In the genomic region with DNA sequence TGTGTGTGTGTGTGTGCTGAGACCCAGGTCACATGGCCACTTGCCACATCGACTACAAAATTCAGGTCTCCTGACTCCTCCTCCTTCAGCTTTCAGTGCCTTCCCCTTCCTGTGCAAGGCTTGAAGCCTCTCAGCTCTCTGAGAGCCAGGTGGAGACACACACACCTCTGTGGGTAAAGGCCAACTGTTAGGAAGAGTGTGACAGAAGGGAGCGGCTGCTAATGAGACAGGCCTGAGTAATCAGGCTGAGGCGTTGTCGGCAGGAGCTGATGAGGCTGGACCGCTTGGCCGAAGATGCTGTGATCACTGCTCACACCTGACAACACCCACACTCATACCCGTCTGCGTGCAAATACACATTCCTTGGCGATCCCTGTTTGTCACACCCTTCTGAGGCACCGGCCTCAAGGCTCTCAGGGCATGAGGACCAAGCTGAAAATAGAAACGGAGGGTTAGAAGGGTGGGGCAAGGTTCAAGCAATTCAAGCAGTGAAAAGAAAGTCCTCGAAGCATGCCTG, we compare ENCODE assay signal across 14 mouse cellular contexts.
DNase-seq lines count a peak whose midpoint lies in the region; ATAC-seq lines count a peak whose summit lies in the region.
"Had no signal": no experiment of that assay in that cellular context is flagged by ENCODE, and none has a peak within 500 bp of the region (broad histone marks: within the 10 kb centered on the region; RNA-seq: fewer than 3 reads in every experiment).

No protein-coding gene starts in this region.

- no peaks in the 10 kb centered on the region for H3K36me3 ChIP-seq in heart, embryonic 15.5 days
- no peaks in the 10 kb centered on the region for H3K36me3 ChIP-seq in heart, embryonic 11.5 days (ENCODE audit: control insufficient read depth, insufficient read depth, low read length)
- H3K36me3 ChIP-seq: embryonic facial prominence, embryonic 12.5 days; hindbrain, embryonic 15.5 days had no signal

- peaks cover 41% of the 10 kb centered on the region for H3K4me1 ChIP-seq in heart, embryonic 15.5 days (replicated peaks)
- H3K4me1 ChIP-seq in heart, embryonic 11.5 days (ENCODE audit: control insufficient read depth, insufficient read depth, low read length): peaks cover 31% of the 10 kb centered on the region

- H3K9me3 ChIP-seq in heart, embryonic 15.5 days (replicated peaks): no peaks in the 10 kb centered on the region
- no peaks in the 10 kb centered on the region for H3K9me3 ChIP-seq in heart, embryonic 11.5 days (replicated peaks; ENCODE audit: control insufficient read depth, low read length)
- H3K9me3 ChIP-seq: embryonic facial prominence, embryonic 12.5 days; hindbrain, embryonic 15.5 days had no signal

- H3K4me3 ChIP-seq in heart, embryonic 15.5 days: no peak overlapping the region
- H3K4me3 ChIP-seq in heart, embryonic 11.5 days (ENCODE audit: low read depth, low read length): no peak overlapping the region
- H3K4me3 ChIP-seq: embryonic facial prominence, embryonic 12.5 days; hindbrain, embryonic 15.5 days had no signal

- peak; percentile 53 for DNase-seq in cerebellum, adult 11-12 months
- peak; percentile 57 for DNase-seq in kidney, adult 9 months
- peak; percentile 63 for DNase-seq in lung, postnatal 25 days (ENCODE audit: low spot score)
- DNase-seq in frontal cortex, postnatal 10 days (ENCODE audit: low spot score in 2 of 2): no peak
- no peak for DNase-seq in layer of hippocampus, postnatal 25 days (ENCODE audit: extremely low spot score in 1 of 2, low spot score in 1 of 2)
- DNase-seq in thymus, adult 18-20 months: no peak
- DNase-seq: heart, adult 18-20 months; liver; thymus, postnatal 25 days had no signal

- no peak overlapping the region for H3K27ac ChIP-seq in heart, embryonic 15.5 days
- no peak overlapping the region for H3K27ac ChIP-seq in heart, embryonic 11.5 days (ENCODE audit: low read depth, low read length)
- H3K27ac ChIP-seq: embryonic facial prominence, embryonic 12.5 days; hindbrain, embryonic 15.5 days had no signal

- no peaks in the 10 kb centered on the region for H3K27me3 ChIP-seq in heart, embryonic 15.5 days
- no peaks in the 10 kb centered on the region for H3K27me3 ChIP-seq in heart, embryonic 11.5 days (ENCODE audit: control insufficient read depth, insufficient read depth, low read length)
- H3K27me3 ChIP-seq: embryonic facial prominence, embryonic 12.5 days; hindbrain, embryonic 15.5 days had no signal

- H3K4me2 ChIP-seq in heart, embryonic 15.5 days: no peak overlapping the region
- H3K4me2 ChIP-seq in heart, embryonic 11.5 days: no peak overlapping the region
- H3K4me2 ChIP-seq: embryonic facial prominence, embryonic 12.5 days; hindbrain, embryonic 15.5 days had no signal

- ATAC-seq in heart, embryonic 15.5 days (replicated peaks; ENCODE audit: insufficient number of reproducible peaks, insufficient read depth, low FRiP score, low read depth): peak; percentile 35; the same call in 1 of the 2 replicates
- ATAC-seq in heart, embryonic 11.5 days (replicated peaks; ENCODE audit: insufficient number of reproducible peaks, low FRiP score, low TSS enrichment): no peak
- ATAC-seq: forebrain, embryonic 14.5 days had no signal

- no peak overlapping the region for H3K9ac ChIP-seq in heart, embryonic 15.5 days
- no peak overlapping the region for H3K9ac ChIP-seq in heart, embryonic 11.5 days (ENCODE audit: low read depth, low read length)
- H3K9ac ChIP-seq: embryonic facial prominence, embryonic 12.5 days; hindbrain, embryonic 15.5 days had no signal

- WGBS in heart, embryonic 15.5 days: 36% methylated on average over 12 of the region's 12 CpGs
- 54% methylated on average over 12 of the region's 12 CpGs for WGBS in heart, embryonic 11.5 days (ENCODE audit: insufficient replicate concordance)

Comparison
In these comparisons a context has a peak if more than half of its experiments do, and no peak if none do; other contexts are left out.
1. DNase-seq: peak in cerebellum, adult 11-12 months (single experiment), kidney, adult 9 months (single experiment) and lung, postnatal 25 days (single experiment); none in frontal cortex, postnatal 10 days (0 of 2), layer of hippocampus, postnatal 25 days (0 of 2) and thymus, adult 18-20 months (0 of 2).